ENCODE assay signal across 8 mouse cellular contexts in genomic region chr3:121953433-121954161, GRCm38 (mm10). TPM values are rescaled to one million over a fixed set of nuclear protein-coding genes. Genes with fewer than 3 reads are reported as not detected.
A peak's percentile ranks its signal among the peaks of the same experiment; 100 is the strongest.
DNase-seq lines count a peak whose midpoint lies in the region; ATAC-seq and TF ChIP-seq lines count a peak whose summit lies in the region.

No protein-coding gene starts in this region.

- H3K4me2 ChIP-seq in intestine, postnatal 0 days (replicated peaks; ENCODE audit: low read depth): peak overlapping the region; percentile 97
- peak overlapping the region; percentile 69 for H3K4me2 ChIP-seq in liver, postnatal 0 days (ENCODE audit: low read depth, low read length)

- H3K27me3 ChIP-seq in Patski: no peaks in the 10 kb centered on the region
- H3K27me3 ChIP-seq in intestine, postnatal 0 days (replicated peaks; ENCODE audit: control insufficient read depth, insufficient read depth, low read length): no peaks in the 10 kb centered on the region
- H3K27me3 ChIP-seq in liver, postnatal 0 days (ENCODE audit: insufficient read depth, low read length): peaks cover 6% of the 10 kb centered on the region

- CTCF ChIA-PET in Patski (lab: Charles Lee): interaction anchor here (1.4 kb wide), 1 partner anchor 50 kb away, joined by 6 read pairs; no protein-coding TSS in a partner anchor

- H3K9ac ChIP-seq in intestine, postnatal 0 days (ENCODE audit: low read depth, low read length): peak overlapping the region; percentile 68
- H3K9ac ChIP-seq in liver, postnatal 0 days (replicated peaks): peak overlapping the region; percentile 78

- no peak for DNase-seq in Patski (ENCODE audit: low read depth, low spot score)
- DNase-seq in brain, embryonic 14.5 days (ENCODE audit: low read depth): peak; percentile 20
- DNase-seq in heart, adult 11 months: peak; percentile 96
- DNase-seq in liver, postnatal 0 days: no peak
- DNase-seq in ovary, postnatal 10 days (ENCODE audit: low spot score): peak; percentile 29
- no peak for DNase-seq in right cerebral cortex, adult 18-20 months
- DNase-seq in cerebellum, adult 11 months: no peak

- POLR2A ChIA-PET in Patski (lab: Charles Lee): interaction anchor here (0.7 to 1.9 kb wide), 6 partner anchors 12 to 649 kb away, joined by 3 to 5 read pairs (median 4); no protein-coding TSS in a partner anchor

- no peak for TF ChIP-seq POLR2A in brain, embryonic 14.5 days (IDR thresholded peaks at IDR 0.05; ENCODE audit: borderline replicate concordance, extremely low read depth, insufficient read depth, insufficient read length, poor library complexity, severe bottlenecking)

- in situ Hi-C loops in Patski (cut with MboI; ENCODE audit: low pct_unique_long_range_greater_than_20kb): no loop called here

- TF ChIP-seq EP300 in liver, postnatal 0 days (IDR thresholded peaks at IDR 0.05; ENCODE audit: low read depth): no peak

- H3K4me3 ChIP-seq in intestine, postnatal 0 days (ENCODE audit: low read depth, low read length): peak overlapping the region; percentile 66
- peak overlapping the region; percentile 73 for H3K4me3 ChIP-seq in liver, postnatal 0 days (ENCODE audit: low read depth, low read length)

- no peak for TF ChIP-seq CTCF in Patski (IDR thresholded peaks at IDR 0.05)
- TF ChIP-seq CTCF in brain, embryonic 14.5 days (IDR thresholded peaks at IDR 0.05; ENCODE audit: borderline replicate concordance, extremely low read depth, insufficient read depth, insufficient read length): peak; percentile 5; the same call in 1 of the 2 replicates
- peak; percentile 43 for TF ChIP-seq CTCF in intestine, postnatal 0 days (IDR thresholded peaks at IDR 0.05; ENCODE audit: low read depth)
- TF ChIP-seq CTCF in liver, postnatal 0 days (IDR thresholded peaks at IDR 0.05; ENCODE audit: low read depth): 0 out of 2 replicates have a peak, but pooled peaks have one; percentile 13

- H3K9me3 ChIP-seq in intestine, postnatal 0 days (ENCODE audit: control insufficient read depth): no peaks in the 10 kb centered on the region
- no peaks in the 10 kb centered on the region for H3K9me3 ChIP-seq in liver, postnatal 0 days (ENCODE audit: low read length)

- under 1% methylated on average over 39 of the region's 53 CpGs for WGBS in intestine, postnatal 0 days
- WGBS in liver, postnatal 0 days (ENCODE audit: insufficient replicate concordance): 2% methylated on average over 43 of the region's 53 CpGs

- peak overlapping the region; percentile 57 for H3K27ac ChIP-seq in intestine, postnatal 0 days (ENCODE audit: low read depth, low read length)
- H3K27ac ChIP-seq in liver, postnatal 0 days (ENCODE audit: low read depth): peak overlapping the region; percentile 80

- H3K36me3 ChIP-seq in intestine, postnatal 0 days (ENCODE audit: control insufficient read depth, insufficient read depth): no peaks in the 10 kb centered on the region
- H3K36me3 ChIP-seq in liver, postnatal 0 days (replicated peaks; ENCODE audit: insufficient read depth, low read length): no peaks in the 10 kb centered on the region

- H3K4me1 ChIP-seq in intestine, postnatal 0 days (replicated peaks; ENCODE audit: control insufficient read depth, insufficient read depth, low read length): no peaks in the 10 kb centered on the region
- 0 out of 2 replicates have a peak, but pooled peaks cover 2% of the 10 kb centered on the region for H3K4me1 ChIP-seq in liver, postnatal 0 days (ENCODE audit: insufficient read depth)

- ATAC-seq in Patski: peak; percentile 44
- ATAC-seq in intestine, postnatal 0 days: peak; percentile 36; the same call in 1 of the 2 replicates
- ATAC-seq in liver, postnatal 0 days: peak; percentile 43

RNA-seq across cellular contexts. Expression of gene Arhgap29, which starts 1.3 kb away (rescaled TPM):
- polyA plus RNA-seq in Patski (2021): 129 TPM
- polyA plus RNA-seq in brain, embryonic 14.5 days (2012; rRNA removed): 15.2 and 26.2 TPM in 2 replicates
- 10.3 and 14.2 TPM in 2 replicates for polyA plus RNA-seq in intestine, postnatal 0 days (2015; fragmentation: Nextera tagmentation; extraction: Ambion mirVana)
- polyA plus RNA-seq in liver, postnatal 0 days (2015; fragmentation: Nextera tagmentation; extraction: Ambion mirVana): 7.3 and 10.4 TPM in 2 replicates

Comparison
In these comparisons a context has a peak if more than half of its experiments do, and no peak if none do; other contexts are left out.
1. DNase-seq: peak in brain, embryonic 14.5 days (single experiment), heart, adult 11 months (single experiment) and ovary, postnatal 10 days (single experiment); none in Patski (single experiment), liver, postnatal 0 days (single experiment), right cerebral cortex, adult 18-20 months (single experiment) and cerebellum, adult 11 months (single experiment).
2. Peak in every context shown above with its lines, with median percentiles within 50 percentile points of each other: ATAC-seq.